Mouse (Mus musculus): ENCODE data around the gene Herc3. TPM values are rescaled to one million over a fixed set of nuclear protein-coding genes. Genes with fewer than 3 reads are reported as not detected.

The Herc3 gene
- total and polyA plus RNA-seq, 2 experiments from 2014 or later, result 44.4 to 130 TPM

DNA sequence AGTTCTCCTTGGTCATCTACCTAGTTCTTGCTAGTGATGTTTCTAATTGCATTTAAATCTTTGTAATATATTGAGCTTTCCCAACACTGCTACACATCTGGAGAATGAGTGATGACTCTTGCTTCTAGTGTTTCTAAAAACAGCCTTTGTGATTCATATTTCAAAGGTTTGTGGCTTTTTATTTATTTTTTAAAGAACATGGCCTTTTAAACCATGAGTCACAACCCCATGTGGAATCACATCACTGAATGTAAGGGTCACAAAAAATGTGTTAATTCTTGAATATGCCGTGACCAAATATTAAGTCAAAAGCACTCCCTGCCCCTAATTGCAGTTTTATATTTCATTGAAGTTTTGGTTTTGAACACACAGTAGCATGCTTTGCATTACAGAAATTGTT lies 2.7 kb upstream of the Herc3 start:
- Histone ChIP-seq H3K4me1 (ENCODE audit: control insufficient read depth, insufficient read depth) (no peaks in the 10 kb centered on the region), H3K4me3 (ENCODE audit: low read depth, low read length) (no peak overlapping the region), H3K27me3 (ENCODE audit: control insufficient read depth, insufficient read depth, low read length) (no peaks in the 10 kb centered on the region), H3K9me3 (replicated peaks; ENCODE audit: control insufficient read depth, low read length) (no peaks in the 10 kb centered on the region), H3K27ac (ENCODE audit: low read depth) (no peak overlapping the region), H3K36me3 (replicated peaks; ENCODE audit: control insufficient read depth, insufficient read depth, low read length) (no peaks in the 10 kb centered on the region), H3K9ac (replicated peaks; ENCODE audit: low read depth, low read length) (no peak overlapping the region), H3K4me2 (ENCODE audit: low read depth, low read length) (no peak overlapping the region)
- TF ChIP-seq CTCF (IDR thresholded peaks at IDR 0.05; ENCODE audit: low read depth) (no peak), EP300 (IDR thresholded peaks at IDR 0.05; ENCODE audit: low read depth) (no peak)
- WGBS, result 91% methylated on average over 1 of the region's 1 CpGs
- no peak for ATAC-seq (ENCODE audit: insufficient read depth, low read depth)
- no peak for DNase-seq (ENCODE audit: low spot score)

DNA sequence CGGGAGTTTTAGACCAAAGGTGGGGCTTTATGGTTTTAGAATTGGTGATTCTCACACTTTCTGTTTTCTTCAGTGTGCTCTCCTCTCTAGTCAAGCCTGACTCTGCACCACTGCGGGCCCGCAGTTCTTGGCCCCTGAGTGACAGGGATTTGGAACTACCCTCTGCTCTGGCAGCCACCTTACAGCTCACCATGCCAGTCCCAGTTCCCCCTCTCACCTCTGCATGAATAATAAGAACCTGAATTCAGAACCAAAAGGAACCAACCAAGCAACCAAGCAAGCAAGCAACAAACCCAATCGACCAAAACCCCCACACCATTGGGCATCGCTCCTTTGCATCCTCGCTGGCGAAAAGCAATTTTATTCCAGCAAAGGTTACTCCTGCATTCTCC lies 429 bp upstream of the Herc3 start:
- Histone ChIP-seq H3K9ac (replicated peaks; ENCODE audit: low read depth, low read length) (peak overlapping the region; percentile 71; the same call in 1 of the 2 replicates), H3K4me1 (ENCODE audit: control insufficient read depth, insufficient read depth) (no peaks in the 10 kb centered on the region), H3K27ac (ENCODE audit: low read depth) (peak overlapping the region; percentile 93; the same call in 1 of the 2 replicates), H3K27me3 (ENCODE audit: control insufficient read depth, insufficient read depth, low read length) (no peaks in the 10 kb centered on the region), H3K4me3 (ENCODE audit: low read depth, low read length) (peak overlapping the region; percentile 95), H3K36me3 (replicated peaks; ENCODE audit: control insufficient read depth, insufficient read depth, low read length) (no peaks in the 10 kb centered on the region), H3K9me3 (replicated peaks; ENCODE audit: control insufficient read depth, low read length) (no peaks in the 10 kb centered on the region), H3K4me2 (ENCODE audit: low read depth, low read length) (peak overlapping the region; percentile 97)
- TF ChIP-seq CTCF (IDR thresholded peaks at IDR 0.05; ENCODE audit: low read depth), result no peak
- no peak for TF ChIP-seq EP300 (IDR thresholded peaks at IDR 0.05; ENCODE audit: low read depth)
- no peak for ATAC-seq (ENCODE audit: insufficient read depth, low read depth)
- WGBS, result 10% methylated on average over 7 of the region's 7 CpGs
- DNase-seq (ENCODE audit: low spot score), result no peak

DNA sequence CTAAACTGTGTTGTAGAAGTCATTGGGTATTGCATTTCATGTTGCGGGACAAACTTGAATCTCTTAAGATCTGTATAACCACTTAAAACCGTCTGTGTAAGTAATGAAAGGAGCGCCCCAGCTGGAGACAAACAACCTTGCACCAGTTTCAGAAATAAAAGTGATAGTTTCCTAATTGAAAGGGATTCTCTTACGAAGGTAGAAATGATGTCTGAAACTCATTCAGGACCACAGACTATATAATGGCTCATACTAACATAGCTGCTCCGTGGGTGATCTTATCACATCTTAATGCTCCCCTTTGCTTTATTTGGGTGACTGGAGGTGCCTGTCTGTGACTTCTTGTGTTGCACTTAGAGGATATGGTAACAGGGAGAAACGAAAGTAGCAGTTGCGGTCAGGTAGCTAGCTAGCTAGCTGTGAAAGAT lies 1.3 kb downstream of the Herc3 start:
- Histone ChIP-seq H3K4me1 (ENCODE audit: control insufficient read depth, insufficient read depth) (no peaks in the 10 kb centered on the region), H3K4me2 (ENCODE audit: low read depth, low read length) (peak overlapping the region; percentile 97), H3K9ac (replicated peaks; ENCODE audit: low read depth, low read length) (peak overlapping the region; percentile 71), H3K36me3 (replicated peaks; ENCODE audit: control insufficient read depth, insufficient read depth, low read length) (no peaks in the 10 kb centered on the region), H3K27ac (ENCODE audit: low read depth) (no peak overlapping the region), H3K9me3 (replicated peaks; ENCODE audit: control insufficient read depth, low read length) (no peaks in the 10 kb centered on the region), H3K27me3 (ENCODE audit: control insufficient read depth, insufficient read depth, low read length) (no peaks in the 10 kb centered on the region), H3K4me3 (ENCODE audit: low read depth, low read length) (peak overlapping the region; percentile 95)
- TF ChIP-seq EP300 (IDR thresholded peaks at IDR 0.05; ENCODE audit: low read depth) (no peak), CTCF (IDR thresholded peaks at IDR 0.05; ENCODE audit: low read depth) (no peak)
- 26% methylated on average over 7 of the region's 7 CpGs for WGBS
- ATAC-seq (ENCODE audit: insufficient read depth, low read depth) (no peak), DNase-seq (ENCODE audit: low spot score) (peak; percentile 61)

DNA sequence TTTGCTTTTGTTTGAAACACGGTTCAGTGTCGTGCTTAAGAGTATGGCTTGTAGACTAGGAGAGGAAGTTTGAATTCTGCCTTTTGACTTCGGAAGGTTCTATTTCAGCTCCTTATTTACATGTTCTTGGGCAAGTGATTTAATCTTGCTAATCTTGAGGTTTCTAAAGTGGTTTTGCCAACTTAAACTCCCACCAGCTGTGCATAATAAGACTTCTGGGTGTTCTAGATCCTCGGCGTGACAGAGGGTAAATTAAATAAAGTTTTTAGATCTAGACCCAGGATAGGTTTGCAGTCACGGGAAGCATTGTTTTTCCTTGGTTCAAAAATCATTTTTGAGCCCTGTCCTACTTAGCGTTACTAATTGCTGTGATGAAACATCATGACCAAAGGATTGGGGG lies 3.2 kb downstream of the Herc3 start:
- ATAC-seq (ENCODE audit: insufficient read depth, low read depth), result no peak

DNA sequence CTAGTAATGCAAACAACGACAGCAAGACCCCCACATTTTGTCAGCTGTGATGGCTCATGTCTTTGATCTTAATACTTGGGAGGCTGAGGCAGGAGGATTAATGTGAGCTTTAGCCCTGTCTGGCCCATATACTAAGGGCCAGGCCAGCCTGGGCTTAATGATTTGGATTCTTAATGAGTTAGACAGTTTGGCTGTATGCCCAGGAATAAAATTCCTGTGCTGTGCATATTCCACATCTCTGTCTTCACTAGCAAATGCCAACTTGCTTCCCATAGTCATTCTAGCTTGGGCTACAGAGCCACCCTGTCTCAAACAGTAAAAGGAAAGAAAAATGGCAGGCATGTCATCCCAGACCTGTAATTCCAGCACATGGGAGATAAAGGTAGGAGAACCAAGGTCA lies 4.3 kb downstream of the Herc3 start:
- H3K27me3 ChIP-seq (ENCODE audit: control insufficient read depth, insufficient read depth, low read length), result no peaks in the 10 kb centered on the region
- ATAC-seq (ENCODE audit: insufficient read depth, low read depth) (no peak), DNase-seq (ENCODE audit: low spot score) (no peak)
- 90% methylated on average over 1 of the region's 1 CpGs for WGBS
- H3K4me2 ChIP-seq (ENCODE audit: low read depth, low read length), result no peak overlapping the region
- no peak overlapping the region for H3K4me3 ChIP-seq (ENCODE audit: low read depth, low read length)
- no peak for TF ChIP-seq CTCF (IDR thresholded peaks at IDR 0.05; ENCODE audit: low read depth)
- TF ChIP-seq EP300 (IDR thresholded peaks at IDR 0.05; ENCODE audit: low read depth), result no peak
- H3K4me1 ChIP-seq (ENCODE audit: control insufficient read depth, insufficient read depth), result no peaks in the 10 kb centered on the region
- H3K9ac ChIP-seq (replicated peaks; ENCODE audit: low read depth, low read length), result no peak overlapping the region
- no peaks in the 10 kb centered on the region for H3K36me3 ChIP-seq (replicated peaks; ENCODE audit: control insufficient read depth, insufficient read depth, low read length)
- H3K27ac ChIP-seq (ENCODE audit: low read depth), result no peak overlapping the region
- H3K9me3 ChIP-seq (replicated peaks; ENCODE audit: control insufficient read depth, low read length), result no peaks in the 10 kb centered on the region

More for the DNA sequence above, 3.2 kb downstream of the Herc3 start:
- TF ChIP-seq CTCF (IDR thresholded peaks at IDR 0.05; ENCODE audit: low read depth), result no peak
- no peak for TF ChIP-seq EP300 (IDR thresholded peaks at IDR 0.05; ENCODE audit: low read depth)
- Histone ChIP-seq H3K36me3 (replicated peaks; ENCODE audit: control insufficient read depth, insufficient read depth, low read length) (no peaks in the 10 kb centered on the region), H3K4me1 (ENCODE audit: control insufficient read depth, insufficient read depth) (no peaks in the 10 kb centered on the region), H3K9ac (replicated peaks; ENCODE audit: low read depth, low read length) (no peak overlapping the region), H3K27me3 (ENCODE audit: control insufficient read depth, insufficient read depth, low read length) (no peaks in the 10 kb centered on the region), H3K4me3 (ENCODE audit: low read depth, low read length) (no peak overlapping the region), H3K27ac (ENCODE audit: low read depth) (no peak overlapping the region), H3K9me3 (replicated peaks; ENCODE audit: control insufficient read depth, low read length) (no peaks in the 10 kb centered on the region), H3K4me2 (ENCODE audit: low read depth, low read length) (no peak overlapping the region)
- WGBS, result 87% methylated on average over 7 of the region's 7 CpGs
- no peak for DNase-seq (ENCODE audit: low spot score)

DNA sequence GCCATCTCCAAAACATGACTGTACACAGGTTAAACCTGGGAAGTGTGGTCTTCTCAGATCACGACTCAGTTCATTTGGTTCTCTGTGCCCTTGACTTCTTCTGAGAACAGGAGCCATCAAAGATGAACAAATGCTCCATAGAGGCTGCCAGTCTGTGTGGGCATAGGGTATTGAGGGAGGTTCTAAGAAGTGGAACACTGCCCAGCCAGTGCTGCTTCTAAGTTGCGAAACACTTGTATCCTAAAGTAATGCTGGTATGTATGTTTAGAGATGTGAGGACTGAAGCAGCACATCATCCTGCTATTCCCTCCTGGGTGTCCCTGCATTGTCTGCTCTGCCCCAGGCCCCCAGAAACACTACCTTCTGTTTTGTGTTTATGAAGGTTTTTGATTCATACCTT lies 5.2 kb downstream of the Herc3 start:
- TF ChIP-seq CTCF (IDR thresholded peaks at IDR 0.05; ENCODE audit: low read depth) (no peak), EP300 (IDR thresholded peaks at IDR 0.05; ENCODE audit: low read depth) (no peak)

More for the DNA sequence above, 5.2 kb downstream of the Herc3 start:
- WGBS, result 78% methylated on average over 2 of the region's 2 CpGs
- DNase-seq (ENCODE audit: low spot score) (no peak), ATAC-seq (ENCODE audit: insufficient read depth, low read depth) (no peak)
- H3K4me1 ChIP-seq (ENCODE audit: control insufficient read depth, insufficient read depth), result no peaks in the 10 kb centered on the region
- no peaks in the 10 kb centered on the region for H3K27me3 ChIP-seq (ENCODE audit: control insufficient read depth, insufficient read depth, low read length)
- H3K36me3 ChIP-seq (replicated peaks; ENCODE audit: control insufficient read depth, insufficient read depth, low read length), result no peaks in the 10 kb centered on the region
- H3K27ac ChIP-seq (ENCODE audit: low read depth), result no peak overlapping the region
- no peak overlapping the region for H3K9ac ChIP-seq (replicated peaks; ENCODE audit: low read depth, low read length)
- H3K4me2 ChIP-seq (ENCODE audit: low read depth, low read length), result no peak overlapping the region
- no peak overlapping the region for H3K4me3 ChIP-seq (ENCODE audit: low read depth, low read length)
- H3K9me3 ChIP-seq (replicated peaks; ENCODE audit: control insufficient read depth, low read length), result no peaks in the 10 kb centered on the region
